Mouse (Mus musculus) cerebellum, adult (tissue): ENCODE data around the gene Olfr1086.
"Not testable (repeated sequence)": the region's sequence is repeated elsewhere in the genome, so short reads cannot be mapped to it uniquely, and the experiment has no call there.

Source experiments
- ATAC-seq: cut with Nextera tagmentation; 2 replicates; pipeline ENCODE4 v1.9.2; 2017; ENCODE audit warnings: mild to moderate bottlenecking, moderate library complexity, mixed read lengths; ENCODE audit not compliant: insufficient number of reproducible peaks, low FRiP score, low TSS enrichment

Gene Olfr1086

DNA sequence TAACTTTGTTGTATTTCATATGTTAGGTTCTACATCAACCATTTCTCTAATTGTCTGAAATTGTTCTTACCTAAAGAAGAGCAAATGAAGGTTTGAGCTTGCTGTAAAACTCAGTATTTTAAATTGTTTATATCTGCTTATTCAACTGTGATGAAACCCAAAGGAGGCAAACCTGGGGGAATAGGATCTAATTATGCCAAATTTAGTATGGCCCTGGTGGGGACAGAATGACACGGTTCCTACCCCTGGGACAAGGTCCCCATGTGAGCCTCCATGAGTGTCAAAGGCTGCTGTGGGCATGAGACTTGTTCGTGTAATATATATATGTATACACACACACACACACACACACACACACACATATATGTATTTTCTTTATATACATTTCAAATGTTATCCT, at the start of gene Olfr1086:
Gene Olfr1086 (minus strand): TSS at position 101 of the 400 bp plus-strand sequence.
- no peak for ATAC-seq

- no peak for ATAC-seq
Observed at GRCm38 (mm10) chr2:86698295-86698694, 18.4 kb upstream of the Olfr1086 start, which contains the start of gene Olfr1087. Olfr1087 (minus strand) TSS chr2:86698395.

DNA sequence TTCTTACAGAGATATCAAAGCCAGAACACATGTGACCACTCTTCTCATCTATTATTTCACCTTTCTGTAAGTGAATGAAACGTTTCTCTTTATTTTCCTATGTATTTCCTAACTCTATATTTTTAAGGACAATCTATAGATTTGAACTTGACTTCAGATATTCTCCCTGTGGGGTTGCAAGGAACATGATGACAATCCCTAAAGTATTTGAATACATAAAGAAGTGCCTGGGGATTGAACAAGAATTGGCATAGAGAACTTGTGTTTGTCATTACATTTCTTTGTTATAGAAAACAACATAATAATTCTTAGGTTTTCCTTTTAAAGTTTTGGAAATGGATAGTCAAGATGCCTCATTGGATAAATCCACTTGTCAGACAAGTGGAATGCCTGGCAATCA, 18.0 kb downstream of the Olfr1086 start, which contains the start of gene Olfr1085:
Gene Olfr1085 (minus strand): TSS at position 101 of the 400 bp plus-strand sequence.
- ATAC-seq = no peak

- not testable (repeated sequence) for ATAC-seq
Observed at GRCm38 (mm10) chr2:86639625-86640024, 40.3 kb downstream of the Olfr1086 start, which contains the start of gene Olfr1084. Olfr1084 (minus strand) TSS chr2:86639725.
